Mouse (Mus musculus) G1E-ER4 (cell line): Measurements from ENCODE around the gene Ap2m1. TPM values are rescaled to one million over a fixed set of nuclear protein-coding genes. Genes with fewer than 3 reads are reported as not detected.

Experiments
- GATA1 ChIP-seq: IDR thresholded peaks from one replicate; pipeline ENCODE4 v1.8.0; 2012; ENCODE audit warnings: low read length, inconsistent platforms
- polyA plus RNA-seq: library from polyadenylated mRNA; stranded (reverse); fragments of >175 nt; gene quantifications from 2 replicates; pipeline ENCODE4 v1.2.3, GENCODE M21; 2012

The Ap2m1 gene
- polyA plus RNA-seq, 1 experiment = 66.4 TPM

DNA sequence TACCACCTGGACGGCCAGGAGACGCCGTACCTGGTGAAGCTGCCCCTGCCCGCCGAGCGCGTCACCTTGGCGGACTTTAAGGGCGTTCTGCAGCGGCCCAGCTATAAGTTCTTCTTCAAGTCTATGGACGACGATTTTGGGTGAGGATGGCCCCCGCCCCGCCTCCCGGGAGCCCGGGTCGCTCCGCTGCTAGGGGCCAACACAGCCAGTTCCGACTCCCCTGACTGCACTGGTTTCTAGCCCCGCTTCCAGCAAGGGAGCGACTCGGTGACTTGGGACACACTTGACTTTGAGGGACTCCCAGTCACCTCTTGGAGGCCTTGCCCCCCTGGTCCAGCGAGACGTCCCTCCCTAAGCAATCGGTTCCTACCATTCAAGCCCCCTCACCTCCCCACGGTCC, 18.1 kb upstream of the Ap2m1 start:
- no peak for TF ChIP-seq GATA1

GRCm38 (mm10) chr16:20517701-20518374, 17.4 kb upstream of the Ap2m1 start:
- TF ChIP-seq GATA1 = no peak

GRCm38 (mm10) chr16:20523886-20524285, 11.4 kb upstream of the Ap2m1 start:
- no peak for TF ChIP-seq GATA1

DNA sequence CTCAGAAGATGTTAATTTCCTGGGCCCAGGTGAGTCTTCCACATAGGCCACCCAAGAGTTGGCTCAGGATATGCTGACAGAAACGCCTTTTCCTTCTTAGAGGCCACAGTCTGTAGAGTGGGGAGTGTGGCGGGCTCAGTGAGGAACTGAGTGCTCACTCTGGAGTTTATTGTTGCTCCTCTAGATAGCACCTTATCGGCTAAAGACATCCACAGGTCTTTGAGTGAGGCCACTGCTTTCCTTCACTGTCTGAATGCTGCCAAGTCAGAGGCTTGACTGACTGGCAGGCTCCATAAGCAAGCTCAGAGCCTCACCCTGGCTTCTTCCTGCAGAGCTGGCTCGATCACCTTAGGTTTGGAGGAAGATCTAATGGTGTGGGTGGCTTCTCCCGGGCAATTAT, 6.5 kb upstream of the Ap2m1 start:
- TF ChIP-seq GATA1 = no peak

DNA sequence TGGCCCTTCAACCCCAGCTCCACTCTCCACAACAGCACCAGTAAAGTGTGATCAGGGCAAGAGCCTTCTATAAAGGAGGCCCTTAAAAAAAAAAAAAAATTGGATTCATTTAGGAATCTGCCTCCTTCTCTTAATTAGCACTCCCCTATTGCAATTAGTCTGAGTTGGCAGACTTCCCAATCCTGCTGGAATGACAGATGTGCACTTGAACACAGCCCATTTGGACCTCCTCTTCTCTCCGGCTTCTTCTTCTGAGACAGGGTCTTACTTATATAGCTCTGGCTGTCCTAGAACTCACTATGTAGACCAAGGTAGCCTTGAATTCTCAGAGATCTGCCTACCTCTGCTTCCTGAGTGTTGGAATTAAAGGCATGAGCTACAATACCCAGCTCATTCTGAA, 5.9 kb upstream of the Ap2m1 start:
- no peak for TF ChIP-seq GATA1

DNA sequence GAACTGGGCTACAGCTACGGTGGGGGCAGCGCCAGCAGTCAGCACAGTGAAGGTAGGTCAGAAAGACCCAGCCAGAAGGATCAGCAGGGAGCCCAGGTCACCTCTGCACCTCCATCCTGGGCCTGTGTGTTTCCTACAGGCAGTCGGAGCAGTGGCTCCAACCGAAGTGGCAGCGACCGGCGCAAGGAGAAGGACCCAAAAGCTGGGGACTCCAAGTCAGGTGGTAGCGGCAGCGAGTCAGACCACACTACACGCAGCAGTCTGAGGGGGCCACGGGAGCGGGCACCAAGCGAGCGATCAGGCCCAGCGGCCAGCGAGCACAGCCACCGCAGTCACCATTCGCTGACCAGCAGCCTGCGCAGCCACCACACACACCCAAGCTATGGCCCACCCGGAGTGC, 4.3 kb upstream of the Ap2m1 start:
- no peak for TF ChIP-seq GATA1

GRCm38 (mm10) chr16:20534617-20535295, 522 bp upstream of the Ap2m1 start:
- no peak for TF ChIP-seq GATA1

- no peak for TF ChIP-seq GATA1
Observed at GRCm38 (mm10) chr16:20536081-20536665, 895 bp downstream of the Ap2m1 start.

- TF ChIP-seq GATA1 = no peak
Observed at GRCm38 (mm10) chr16:20537071-20537471, 1.8 kb downstream of the Ap2m1 start.

- no peak for TF ChIP-seq GATA1
Observed at GRCm38 (mm10) chr16:20537601-20538320, 2.5 kb downstream of the Ap2m1 start.

GRCm38 (mm10) chr16:20539649-20540048, 4.4 kb downstream of the Ap2m1 start:
- no peak for TF ChIP-seq GATA1

DNA sequence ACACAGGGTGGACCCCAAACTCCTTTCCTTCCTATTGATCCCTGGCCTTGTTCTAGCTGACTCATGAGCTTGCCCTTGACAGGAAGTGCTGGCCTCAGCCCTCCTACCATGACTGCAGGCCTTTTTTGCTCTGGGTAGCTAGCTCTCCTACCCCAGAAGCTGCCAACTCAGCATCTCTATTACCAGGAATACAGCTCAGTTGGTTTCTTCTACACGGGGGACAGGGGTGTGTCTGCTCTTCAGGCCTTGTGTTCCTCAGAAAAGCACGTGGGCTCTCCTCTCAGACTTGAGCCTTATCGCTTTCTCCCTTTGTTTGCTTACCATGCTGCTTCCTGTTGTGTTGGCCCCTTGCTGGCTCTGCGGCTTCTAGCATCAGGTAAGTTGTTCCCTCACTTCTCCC, 5.2 kb downstream of the Ap2m1 start:
- TF ChIP-seq GATA1 = no peak

GRCm38 (mm10) chr16:20545696-20546095, 10.4 kb downstream of the Ap2m1 start:
- no peak for TF ChIP-seq GATA1

GRCm38 (mm10) chr16:20547423-20547822, 12.1 kb downstream of the Ap2m1 start:
- TF ChIP-seq GATA1 = no peak

DNA sequence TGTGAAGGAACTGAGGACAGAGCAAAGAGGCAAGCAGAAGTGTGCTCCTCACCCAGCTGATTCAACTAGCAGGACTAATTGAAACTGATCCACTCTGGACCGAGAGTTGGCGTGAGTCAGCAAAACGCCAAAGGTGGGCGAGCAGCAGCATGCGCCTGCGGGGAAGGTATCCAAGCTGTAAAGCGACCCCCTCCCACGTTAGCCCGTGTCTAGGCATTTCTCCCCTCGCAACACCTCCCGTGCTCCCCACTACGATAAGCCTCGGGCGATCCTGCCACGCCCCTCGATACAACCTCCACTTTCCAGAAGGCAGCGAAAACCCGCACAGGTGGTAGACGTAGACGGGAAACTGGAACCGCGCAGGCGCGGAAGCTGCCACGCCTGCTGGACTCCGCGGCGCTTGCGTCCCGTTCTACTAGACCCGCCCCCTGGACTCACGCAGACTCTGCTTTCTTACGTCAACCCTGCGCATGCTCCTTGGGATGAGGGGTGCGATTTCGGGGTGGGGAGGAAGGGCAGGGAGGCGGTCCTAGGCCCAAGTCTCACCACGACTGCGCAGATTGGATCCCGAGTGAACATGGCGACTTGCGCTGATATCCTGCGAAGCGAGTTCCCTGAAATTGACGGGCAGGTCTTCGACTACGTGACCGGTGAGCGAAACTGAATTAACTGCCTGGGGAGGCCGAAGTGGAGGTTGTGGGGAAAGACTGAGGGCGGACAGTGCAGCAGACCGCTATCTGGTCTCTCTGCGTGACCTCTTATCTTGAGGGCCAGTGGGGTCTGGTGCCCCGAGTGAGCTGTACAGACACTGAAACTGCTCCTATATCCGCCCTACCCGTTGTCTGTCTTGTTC, 13.0 kb downstream of the Ap2m1 start, which contains the start of gene Abcf3:
Gene Abcf3 (plus strand): TSS at position 482 of the 853 bp plus-strand sequence.
- TF ChIP-seq GATA1 = no peak
